Mouse (Mus musculus) hindbrain, embryonic 16.5 days (tissue): ENCODE data around the gene Map3k3. TPM values are rescaled to one million over a fixed set of nuclear protein-coding genes. Genes with fewer than 3 reads are reported as not detected.
"Not testable (repeated sequence)": the region's sequence is repeated elsewhere in the genome, so short reads cannot be mapped to it uniquely, and the experiment has no call there.

Source experiments
- ATAC-seq: fragments of 200-750 bp; cut with Nextera tagmentation; 2 replicates; pipeline ENCODE4 v1.8.0; 2017; ENCODE audit warnings: moderate TSS enrichment, moderate library complexity
- H3K27ac ChIP-seq: fragments of 300-500 bp; sonication (generic); 2 replicates; pipeline ENCODE4 v1.5.1; 2014; ENCODE audit warnings: low read depth, mild to moderate bottlenecking, control low read depth, low read length, moderate library complexity
- H3K27me3 ChIP-seq: fragments of 300-500 bp; sonication (generic); replicated peaks from 2 replicates; pipeline ENCODE4 v1.6.1; 2014; ENCODE audit warnings: low read length; ENCODE audit not compliant: control insufficient read depth, insufficient read depth
- H3K36me3 ChIP-seq: fragments of 300-500 bp; sonication (generic); 2 replicates; pipeline ENCODE4 v1.6.1; 2014; ENCODE audit warnings: mild to moderate bottlenecking, low read length, moderate library complexity, mixed read lengths; ENCODE audit not compliant: control insufficient read depth, insufficient read depth
- H3K4me1 ChIP-seq: fragments of 300-500 bp; sonication (generic); 2 replicates; pipeline ENCODE4 v1.6.1; 2014; ENCODE audit warnings: low read depth, low read length; ENCODE audit not compliant: control insufficient read depth, insufficient read depth
- H3K4me2 ChIP-seq: fragments of 300-500 bp; sonication (generic); 2 replicates; pipeline ENCODE4 v1.6.1; 2014; ENCODE audit warnings: mild to moderate bottlenecking, low read length, control low read depth, moderate library complexity
- H3K4me3 ChIP-seq: fragments of 300-500 bp; sonication (generic); 2 replicates; pipeline ENCODE4 v1.5.1; 2014; ENCODE audit warnings: mild to moderate bottlenecking, low read length, control low read depth, moderate library complexity
- H3K9ac ChIP-seq: fragments of 300-500 bp; sonication (generic); 2 replicates; pipeline ENCODE4 v1.6.1; 2014; ENCODE audit warnings: low read depth, mild to moderate bottlenecking, control low read depth, low read length, moderate library complexity
- H3K9me3 ChIP-seq: fragments of 300-500 bp; sonication (generic); 2 replicates; pipeline ENCODE4 v1.6.1; 2014; ENCODE audit warnings: mild to moderate bottlenecking, low read length, moderate library complexity; ENCODE audit not compliant: control insufficient read depth
- WGBS: fragments of 180-500 bp; shearing (Covaris S2); extraction: QIAGEN DNeasy Blood & Tissue Kit; methylation state at CpG from one replicate; pipeline ENCODE4 v1.1.7; 2014; 5-methylcytosine and 5-hydroxymethylcytosine counted together
- polyA plus RNA-seq: library from polyadenylated mRNA; unstranded; fragments of >200 nt; fragmentation: Nextera tagmentation; extraction: Ambion mirVana; gene quantifications from 2 replicates; pipeline ENCODE4 v1.2.1, GENCODE M21; 2015

The Map3k3 gene
- polyA plus RNA-seq, 1 experiment from 2014 or later: 6.2 TPM

DNA sequence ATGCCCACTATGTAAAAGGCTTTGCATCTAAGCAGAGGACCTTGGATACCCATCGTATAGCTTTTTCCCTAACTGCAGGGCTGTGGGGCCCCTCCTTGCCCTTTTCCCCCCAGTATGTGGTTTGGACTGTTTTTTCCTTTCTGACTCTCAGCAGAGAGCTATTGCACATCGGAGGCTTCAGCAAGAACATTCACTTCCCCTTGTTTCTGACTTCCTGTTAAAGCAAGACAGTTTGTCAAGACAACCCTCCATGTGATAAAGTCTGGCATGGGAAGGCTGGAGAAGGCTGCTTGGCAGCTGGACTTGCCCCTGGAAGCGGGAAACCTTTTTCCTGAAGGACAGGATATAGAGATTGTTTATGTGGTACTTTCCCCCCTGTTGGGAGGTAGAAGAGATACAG lies 38.3 kb downstream of the Map3k3 start:
- Histone ChIP-seq H3K27ac (0 out of 2 replicates have a peak overlapping the region, but pooled peaks have one; percentile 14), H3K4me3 (no peak overlapping the region), H3K9me3 (no peaks in the 10 kb centered on the region), H3K4me1 (no peaks in the 10 kb centered on the region), H3K27me3 (no peaks in the 10 kb centered on the region), H3K9ac (no peak overlapping the region), H3K36me3 (peaks cover 7% of the 10 kb centered on the region), H3K4me2 (no peak overlapping the region)
- no peak for ATAC-seq
- 86% methylated on average over 3 of the region's 3 CpGs for WGBS

DNA sequence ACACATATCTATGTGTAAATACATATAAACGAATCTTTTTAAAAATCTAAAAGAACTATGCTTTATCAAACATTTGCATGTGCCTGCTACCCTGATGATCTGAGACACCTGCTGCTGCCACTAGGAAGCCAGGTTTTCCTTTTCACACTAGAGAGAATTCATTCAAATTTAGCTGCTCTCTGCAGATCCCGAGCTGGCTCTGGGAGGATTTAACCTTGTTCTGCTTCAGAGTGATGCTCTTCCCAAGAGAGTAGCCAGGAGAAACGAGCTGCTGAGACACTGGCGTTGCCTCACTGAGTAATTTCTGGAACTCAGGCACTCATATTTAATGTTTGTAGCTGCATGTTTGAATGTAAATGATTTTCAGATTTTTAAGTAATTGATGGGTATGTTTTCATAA lies 40.4 kb downstream of the Map3k3 start:
- Histone ChIP-seq H3K27me3 (no peaks in the 10 kb centered on the region), H3K9me3 (no peaks in the 10 kb centered on the region), H3K4me3 (no peak overlapping the region), H3K27ac (no peak overlapping the region), H3K36me3 (peaks cover 6% of the 10 kb centered on the region), H3K4me2 (no peak overlapping the region), H3K4me1 (no peaks in the 10 kb centered on the region), H3K9ac (no peak overlapping the region)
- no peak for ATAC-seq
- 66% methylated on average over 4 of the region's 4 CpGs for WGBS

DNA sequence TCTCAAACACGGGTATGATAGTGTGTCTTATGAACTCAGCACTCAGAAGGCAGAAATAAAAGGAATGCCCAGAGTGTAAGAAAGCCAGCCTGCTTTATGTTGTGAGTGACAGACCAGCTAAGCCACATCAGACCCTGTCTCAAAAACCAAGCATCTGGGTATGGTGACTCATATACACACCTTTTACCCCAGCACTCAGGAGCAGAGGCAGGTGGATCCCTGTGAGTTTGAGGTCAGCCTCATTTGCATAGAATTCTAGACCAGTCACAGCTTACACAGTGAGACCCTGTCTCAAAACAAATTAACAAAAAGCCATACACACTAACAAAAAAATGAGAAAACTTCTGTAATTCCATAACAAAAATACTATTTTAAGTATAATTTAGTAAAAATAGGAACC lies 41.4 kb downstream of the Map3k3 start:
- no peak overlapping the region for H3K27ac ChIP-seq
- ATAC-seq: no peak

DNA sequence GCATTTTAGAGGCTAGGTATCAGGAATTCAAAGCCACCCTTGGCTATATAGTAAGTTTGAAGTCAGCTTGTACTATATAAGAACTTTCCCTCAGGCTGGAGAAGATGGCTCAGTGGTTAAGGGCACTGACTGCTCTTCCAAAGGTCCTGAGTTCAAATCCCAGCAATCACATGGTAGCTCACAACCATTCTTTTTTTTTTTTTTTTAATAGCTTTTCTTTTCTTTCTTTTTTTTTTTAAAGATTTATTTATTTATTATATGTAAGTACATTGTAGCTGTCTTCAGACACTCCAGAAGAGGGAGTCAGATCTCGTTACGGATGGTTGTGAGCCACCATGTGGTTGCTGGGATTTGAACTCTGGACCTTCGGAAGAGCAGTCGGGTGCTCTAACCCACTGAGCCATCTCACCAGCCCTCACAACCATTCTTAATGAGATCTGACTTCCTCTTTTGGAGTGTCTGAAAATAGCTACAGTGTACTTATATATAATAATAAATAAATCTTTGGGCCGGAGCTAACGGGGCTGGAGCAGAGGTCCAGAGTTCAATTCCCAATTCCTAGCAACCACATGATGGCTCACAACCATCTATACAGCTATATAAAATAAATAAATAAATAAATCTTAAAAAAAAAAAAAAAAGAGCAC lies 42.4 kb downstream of the Map3k3 start:
- not testable (repeated sequence) for H3K4me3 ChIP-seq, H3K27ac ChIP-seq, H3K4me2 ChIP-seq, H3K4me1 ChIP-seq, H3K36me3 ChIP-seq, ATAC-seq, H3K27me3 ChIP-seq, H3K9ac ChIP-seq, H3K9me3 ChIP-seq
- WGBS: 94% methylated on average over 4 of the region's 6 CpGs

More for the DNA sequence above, 41.4 kb downstream of the Map3k3 start:
- 87% methylated on average over 1 of the region's 1 CpGs for WGBS
- no peak overlapping the region for H3K9ac ChIP-seq
- H3K9me3 ChIP-seq: no peaks in the 10 kb centered on the region
- no peaks in the 10 kb centered on the region for H3K4me1 ChIP-seq
- peaks cover 6% of the 10 kb centered on the region for H3K36me3 ChIP-seq
- H3K4me3 ChIP-seq: no peak overlapping the region
- H3K27me3 ChIP-seq: no peaks in the 10 kb centered on the region
- no peak overlapping the region for H3K4me2 ChIP-seq

DNA sequence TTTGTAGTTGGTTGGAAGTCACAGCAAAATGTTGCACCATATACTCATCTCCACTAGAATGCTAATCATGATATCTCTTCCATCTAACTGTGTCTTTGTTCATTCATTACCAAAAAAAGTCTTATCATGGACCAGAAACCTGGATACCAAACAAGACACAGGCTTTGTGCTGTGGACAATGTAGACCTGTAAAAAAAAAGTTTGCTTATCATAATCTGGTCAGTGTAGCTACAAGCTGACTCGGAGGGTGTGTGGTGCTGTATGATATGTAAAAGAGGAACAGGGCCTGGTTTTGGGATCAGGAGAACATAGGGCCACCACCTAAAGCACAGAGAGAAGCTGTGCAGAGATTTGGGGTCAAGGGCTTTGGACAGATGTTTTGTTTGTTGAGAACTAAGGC lies 45.1 kb downstream of the Map3k3 start:
- no peak overlapping the region for H3K4me3 ChIP-seq
- H3K9me3 ChIP-seq: no peaks in the 10 kb centered on the region
- no peak overlapping the region for H3K9ac ChIP-seq
- WGBS: 97% methylated on average over 1 of the region's 1 CpGs
- no peak overlapping the region for H3K27ac ChIP-seq
- H3K36me3 ChIP-seq: 0 out of 2 replicates have a peak, but pooled peaks cover 3% of the 10 kb centered on the region
- H3K4me2 ChIP-seq: no peak overlapping the region
- H3K4me1 ChIP-seq: no peaks in the 10 kb centered on the region
- H3K27me3 ChIP-seq: no peaks in the 10 kb centered on the region
- ATAC-seq: no peak

DNA sequence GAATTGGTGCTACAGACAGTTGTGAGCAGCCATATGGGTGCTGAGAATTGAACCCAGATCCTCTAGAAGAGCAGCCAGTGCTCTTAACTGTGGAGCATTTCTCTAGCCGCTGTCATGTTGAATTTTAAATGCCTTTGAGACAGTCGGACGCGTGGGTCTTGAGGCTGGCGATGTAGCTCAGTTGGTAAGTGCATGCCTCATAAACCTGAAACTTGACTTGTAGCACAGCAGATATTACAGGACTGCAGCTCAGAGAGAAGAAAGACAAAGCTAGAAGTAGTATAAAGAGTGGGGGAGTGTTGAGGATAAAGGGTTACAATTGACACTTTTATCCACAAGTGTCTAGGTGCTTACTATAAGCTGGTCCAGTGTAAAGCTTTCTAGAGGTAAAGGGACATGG lies 48.1 kb downstream of the Map3k3 start:
- peaks cover 7% of the 10 kb centered on the region; the same call in 1 of the 2 replicates for H3K36me3 ChIP-seq
- WGBS: 87% methylated on average over 5 of the region's 5 CpGs
- no peak overlapping the region for H3K27ac ChIP-seq

DNA sequence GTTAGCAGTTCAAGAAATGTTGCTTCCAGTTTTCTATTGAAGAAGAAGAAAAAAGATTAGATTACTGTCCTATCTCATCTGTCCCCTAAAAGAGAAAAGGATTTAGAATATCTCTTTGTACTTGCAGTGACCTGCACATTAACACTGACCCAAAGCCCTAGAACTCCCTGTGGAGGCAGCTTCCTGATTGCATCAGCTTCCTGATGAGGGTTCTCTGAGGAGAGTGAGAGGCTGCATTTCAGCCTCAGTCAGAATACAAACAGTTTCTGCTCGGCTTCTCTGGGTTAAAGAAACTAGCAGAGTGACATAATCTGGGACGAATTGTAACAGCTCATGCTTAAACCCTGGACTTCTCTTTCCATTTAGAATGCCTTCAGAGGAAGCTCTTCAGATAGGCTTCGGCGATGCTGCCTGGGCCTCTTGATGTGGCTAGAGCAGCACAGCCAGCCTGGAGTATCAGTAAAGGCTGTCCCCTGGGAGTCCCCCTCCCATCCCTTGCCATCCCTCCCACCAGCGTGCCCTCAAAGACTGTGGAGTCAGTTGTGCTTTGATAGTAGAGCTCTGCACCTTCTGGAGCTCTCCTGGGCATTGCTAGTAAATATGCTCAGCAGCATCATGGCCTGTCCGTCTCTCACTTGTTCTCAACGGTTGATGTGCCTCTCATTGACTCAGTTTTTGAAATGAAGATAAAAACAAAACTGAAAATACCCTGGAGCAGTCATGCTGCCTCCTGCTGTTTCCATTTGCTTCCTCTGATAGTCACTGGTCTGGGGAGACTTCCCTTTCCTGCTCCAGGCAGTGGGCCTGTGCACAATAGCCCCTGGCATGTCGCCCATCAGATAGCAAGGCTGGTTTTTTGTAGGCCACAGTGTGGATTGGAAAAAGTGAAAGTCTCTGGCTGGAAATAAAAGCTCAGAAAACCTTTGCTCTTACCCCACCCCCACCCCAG lies 50.4 kb downstream of the Map3k3 start:
- Histone ChIP-seq H3K4me2 (peak overlapping the region; percentile 4; the same call in 1 of the 2 replicates), H3K4me3 (no peak overlapping the region), H3K36me3 (peaks cover 3% of the 10 kb centered on the region; the same call in 1 of the 2 replicates), H3K9me3 (no peaks in the 10 kb centered on the region), H3K27ac (peak overlapping the region; percentile 32), H3K27me3 (no peaks in the 10 kb centered on the region), H3K9ac (no peak overlapping the region), H3K4me1 (no peaks in the 10 kb centered on the region; the same call in 1 of the 2 replicates)
- WGBS: 22% methylated on average over 8 of the region's 8 CpGs
- no peak for ATAC-seq

More for the DNA sequence above, 48.1 kb downstream of the Map3k3 start:
- ATAC-seq: no peak
- Histone ChIP-seq H3K4me1 (no peaks in the 10 kb centered on the region; the same call in 1 of the 2 replicates), H3K9me3 (no peaks in the 10 kb centered on the region), H3K9ac (no peak overlapping the region), H3K4me3 (no peak overlapping the region), H3K4me2 (no peak overlapping the region), H3K27me3 (no peaks in the 10 kb centered on the region)

DNA sequence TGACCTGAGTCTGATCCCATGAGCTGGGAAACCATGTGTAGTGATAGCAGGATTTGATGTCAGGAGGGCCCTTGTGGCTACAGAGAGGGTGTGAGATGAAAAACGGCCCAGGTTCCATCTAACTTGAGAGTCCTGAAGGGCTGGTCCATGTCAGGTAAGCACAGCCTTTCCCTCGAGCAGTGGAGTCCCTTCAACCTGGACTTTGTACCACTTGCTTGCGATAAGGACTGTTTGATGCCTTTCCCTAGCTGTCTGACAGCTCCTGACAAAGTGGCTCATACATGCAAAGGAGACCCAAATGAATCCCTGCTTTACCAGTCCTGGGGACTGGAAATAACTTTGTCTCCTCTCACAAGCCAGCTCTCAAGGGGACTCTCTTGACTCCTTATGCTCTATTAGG lies 66.8 kb downstream of the Map3k3 start:
- no peak overlapping the region for H3K4me2 ChIP-seq
- H3K27ac ChIP-seq: no peak overlapping the region
- H3K9ac ChIP-seq: no peak overlapping the region
- no peak overlapping the region for H3K4me3 ChIP-seq
- H3K9me3 ChIP-seq: no peaks in the 10 kb centered on the region
- ATAC-seq: no peak
- 100% methylated on average over 3 of the region's 3 CpGs for WGBS
- H3K4me1 ChIP-seq: no peaks in the 10 kb centered on the region
- peaks cover 48% of the 10 kb centered on the region for H3K36me3 ChIP-seq
- no peaks in the 10 kb centered on the region for H3K27me3 ChIP-seq

DNA sequence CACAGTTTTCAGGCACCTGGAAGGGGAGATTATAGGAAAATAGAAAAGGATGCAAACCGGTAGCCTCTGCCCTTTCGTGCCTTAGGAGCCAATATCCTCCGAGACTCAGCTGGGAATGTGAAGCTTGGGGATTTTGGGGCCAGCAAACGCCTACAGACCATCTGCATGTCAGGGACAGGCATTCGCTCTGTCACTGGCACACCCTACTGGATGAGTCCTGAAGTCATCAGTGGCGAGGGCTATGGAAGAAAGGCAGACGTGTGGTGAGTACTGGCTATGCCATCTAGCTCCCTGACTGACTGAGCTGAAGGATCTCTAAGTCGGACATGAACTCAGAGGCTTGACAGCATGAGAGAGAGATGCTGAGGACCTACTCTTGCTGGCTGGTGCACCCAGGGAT lies 67.7 kb downstream of the Map3k3 start:
- Histone ChIP-seq H3K36me3 (peaks cover 48% of the 10 kb centered on the region), H3K27ac (no peak overlapping the region)

More for the DNA sequence above, 67.7 kb downstream of the Map3k3 start:
- ATAC-seq: no peak
- Histone ChIP-seq H3K27me3 (no peaks in the 10 kb centered on the region), H3K4me1 (no peaks in the 10 kb centered on the region), H3K4me3 (no peak overlapping the region), H3K9ac (no peak overlapping the region), H3K9me3 (no peaks in the 10 kb centered on the region), H3K4me2 (no peak overlapping the region)
- WGBS: 73% methylated on average over 8 of the region's 8 CpGs
